Mouse (Mus musculus) megakaryocyte-erythroid progenitor cell, adult 5 weeks (primary cell): ENCODE results near the gene Gria1. TPM values are rescaled to one million over a fixed set of nuclear protein-coding genes. Genes with fewer than 3 reads are reported as not detected.

Source experiments
- polyA plus RNA-seq: library from polyadenylated mRNA; stranded (reverse); fragments of >175 nt; gene quantifications from 2 replicates; pipeline ENCODE4 v1.2.3, GENCODE M21; 2012

The Gria1 gene
- not detected in 2 replicates for polyA plus RNA-seq

GRCm38 (mm10) chr11:57011024-57011690 lies at the start of gene Gria1:
Gene Gria1, plus strand, starts transcription at chr11:57011387.

